Mouse (Mus musculus) hindbrain, embryonic 16.5 days (tissue): ENCODE measurements around the gene Tbx10. TPM values are rescaled to one million over a fixed set of nuclear protein-coding genes. Genes with fewer than 3 reads are reported as not detected.
"Not testable (repeated sequence)": the region's sequence is repeated elsewhere in the genome, so short reads cannot be mapped to it uniquely, and the experiment has no call there.

Experiments
- ATAC-seq: fragments of 200-750 bp; cut with Nextera tagmentation; 2 replicates; pipeline ENCODE4 v1.8.0; 2017; ENCODE audit warnings: moderate TSS enrichment, moderate library complexity
- H3K27ac ChIP-seq: fragments of 300-500 bp; sonication (generic); 2 replicates; pipeline ENCODE4 v1.5.1; 2014; ENCODE audit warnings: low read depth, mild to moderate bottlenecking, control low read depth, low read length, moderate library complexity
- H3K27me3 ChIP-seq: fragments of 300-500 bp; sonication (generic); replicated peaks from 2 replicates; pipeline ENCODE4 v1.6.1; 2014; ENCODE audit warnings: low read length; ENCODE audit not compliant: control insufficient read depth, insufficient read depth
- H3K36me3 ChIP-seq: fragments of 300-500 bp; sonication (generic); 2 replicates; pipeline ENCODE4 v1.6.1; 2014; ENCODE audit warnings: mild to moderate bottlenecking, low read length, moderate library complexity, mixed read lengths; ENCODE audit not compliant: control insufficient read depth, insufficient read depth
- H3K4me1 ChIP-seq: fragments of 300-500 bp; sonication (generic); 2 replicates; pipeline ENCODE4 v1.6.1; 2014; ENCODE audit warnings: low read depth, low read length; ENCODE audit not compliant: control insufficient read depth, insufficient read depth
- H3K4me2 ChIP-seq: fragments of 300-500 bp; sonication (generic); 2 replicates; pipeline ENCODE4 v1.6.1; 2014; ENCODE audit warnings: mild to moderate bottlenecking, low read length, control low read depth, moderate library complexity
- H3K4me3 ChIP-seq: fragments of 300-500 bp; sonication (generic); 2 replicates; pipeline ENCODE4 v1.5.1; 2014; ENCODE audit warnings: mild to moderate bottlenecking, low read length, control low read depth, moderate library complexity
- H3K9ac ChIP-seq: fragments of 300-500 bp; sonication (generic); 2 replicates; pipeline ENCODE4 v1.6.1; 2014; ENCODE audit warnings: low read depth, mild to moderate bottlenecking, control low read depth, low read length, moderate library complexity
- H3K9me3 ChIP-seq: fragments of 300-500 bp; sonication (generic); 2 replicates; pipeline ENCODE4 v1.6.1; 2014; ENCODE audit warnings: mild to moderate bottlenecking, low read length, moderate library complexity; ENCODE audit not compliant: control insufficient read depth
- WGBS: fragments of 180-500 bp; shearing (Covaris S2); extraction: QIAGEN DNeasy Blood & Tissue Kit; methylation state at CpG from one replicate; pipeline ENCODE4 v1.1.7; 2014; 5-methylcytosine and 5-hydroxymethylcytosine counted together
- polyA plus RNA-seq: library from polyadenylated mRNA; unstranded; fragments of >200 nt; fragmentation: Nextera tagmentation; extraction: Ambion mirVana; gene quantifications from 2 replicates; pipeline ENCODE4 v1.2.1, GENCODE M21; 2015

Tbx10 gene
- polyA plus RNA-seq, 1 experiment from 2014 or later: 0.89 TPM

DNA sequence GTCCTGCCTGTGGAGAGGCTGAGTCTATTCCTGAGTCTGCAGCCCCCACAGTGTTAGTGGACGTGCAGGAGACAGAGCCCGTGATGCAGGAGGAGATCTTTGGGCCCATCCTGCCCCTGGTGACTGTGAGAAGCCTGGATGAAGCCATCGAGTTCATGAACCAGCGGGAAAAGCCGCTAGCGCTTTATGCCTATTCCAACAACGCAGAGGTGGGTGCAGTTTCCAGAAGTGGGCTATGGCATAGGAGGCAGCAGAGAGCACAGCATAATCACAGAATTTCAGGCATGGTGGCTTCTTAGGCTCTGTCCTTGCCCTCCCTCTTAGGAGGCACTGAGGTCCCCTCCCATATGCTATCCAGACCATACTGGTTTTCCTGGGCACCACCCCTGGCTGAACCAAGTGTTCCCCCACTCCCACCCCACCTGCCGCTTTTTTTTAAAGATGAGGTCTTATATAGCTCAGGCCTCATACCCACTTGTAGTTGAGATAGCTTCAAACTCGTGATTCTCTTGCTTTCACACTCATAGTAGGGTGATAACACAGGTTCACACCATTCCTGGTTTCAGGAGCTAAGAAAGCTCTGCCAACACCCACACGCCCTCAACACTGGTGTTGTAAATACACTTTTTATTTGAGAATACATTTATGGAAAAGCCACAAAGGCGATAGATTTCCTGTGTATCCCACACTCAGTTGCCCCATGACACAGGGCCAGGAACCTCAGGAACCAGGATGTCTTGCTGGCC, 26.0 kb upstream of the Tbx10 start:
- no peaks in the 10 kb centered on the region for H3K4me1 ChIP-seq
- no peak overlapping the region for H3K4me2 ChIP-seq
- no peak for ATAC-seq
- H3K9ac ChIP-seq: no peak overlapping the region
- no peaks in the 10 kb centered on the region for H3K9me3 ChIP-seq
- no peak overlapping the region for H3K27ac ChIP-seq
- no peaks in the 10 kb centered on the region for H3K36me3 ChIP-seq
- 70% methylated on average over 11 of the region's 11 CpGs for WGBS
- no peak overlapping the region for H3K4me3 ChIP-seq
- no peaks in the 10 kb centered on the region for H3K27me3 ChIP-seq

DNA sequence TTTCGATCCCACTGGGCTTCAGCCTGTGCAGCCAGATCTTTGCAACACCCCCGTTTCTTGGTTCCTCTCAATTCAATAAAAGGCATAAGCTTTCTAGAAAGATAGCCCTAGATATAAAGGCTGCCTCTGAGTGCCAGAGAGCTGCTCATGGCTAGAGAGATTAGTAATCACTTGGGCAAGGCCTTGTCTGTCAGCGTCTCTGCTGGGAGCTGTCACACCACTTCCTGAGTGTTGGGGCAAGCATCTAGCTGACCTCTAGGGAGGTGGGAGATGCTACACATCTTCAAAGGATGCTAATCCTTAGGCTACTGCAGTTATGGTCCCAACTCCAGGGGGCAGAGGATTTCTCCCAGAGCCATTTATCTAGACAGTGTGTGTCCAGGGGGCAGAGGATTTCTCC, 25.3 kb upstream of the Tbx10 start:
- Histone ChIP-seq H3K9ac (no peak overlapping the region), H3K36me3 (no peaks in the 10 kb centered on the region), H3K27me3 (no peaks in the 10 kb centered on the region), H3K27ac (no peak overlapping the region), H3K4me2 (no peak overlapping the region), H3K4me3 (no peak overlapping the region), H3K4me1 (no peaks in the 10 kb centered on the region), H3K9me3 (no peaks in the 10 kb centered on the region)
- WGBS: 71% methylated on average over 3 of the region's 3 CpGs
- no peak for ATAC-seq

DNA sequence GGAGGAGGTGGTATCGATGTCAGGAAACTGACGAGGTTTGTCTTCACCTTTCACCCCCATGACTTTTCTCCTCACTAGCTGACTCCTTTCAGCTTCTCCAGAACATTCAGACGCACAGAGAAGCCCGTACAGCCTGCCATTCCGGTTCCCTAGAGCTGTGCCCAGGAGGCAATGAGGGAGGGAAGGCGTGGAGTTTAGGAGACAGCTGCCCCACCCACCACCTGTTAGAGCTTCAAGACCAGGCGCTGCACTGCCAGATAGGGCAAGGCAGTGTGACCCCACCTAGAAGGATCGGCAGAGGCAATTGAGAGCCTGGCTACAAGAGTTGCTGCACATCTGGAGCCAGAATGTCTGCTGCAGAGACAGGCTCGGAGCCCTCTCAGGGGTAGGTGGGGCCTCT, 20.3 kb upstream of the Tbx10 start, which contains the start of gene Aldh3b2:
Gene Aldh3b2 (plus strand): TSS at position 100 of the 400 bp plus-strand sequence.
- Histone ChIP-seq H3K9ac (no peak within 1 kb of the TSS), H3K4me3 (no peak within 1 kb of the TSS), H3K36me3 (no peaks in the 10 kb centered on the region), H3K27ac (no peak within 1 kb of the TSS), H3K4me2 (no peak within 1 kb of the TSS), H3K27me3 (no peaks in the 10 kb centered on the region), H3K9me3 (no peaks in the 10 kb centered on the region), H3K4me1 (no peaks in the 10 kb centered on the region)
- 54% methylated on average over 9 of the region's 9 CpGs for WGBS
- ATAC-seq: no peak

DNA sequence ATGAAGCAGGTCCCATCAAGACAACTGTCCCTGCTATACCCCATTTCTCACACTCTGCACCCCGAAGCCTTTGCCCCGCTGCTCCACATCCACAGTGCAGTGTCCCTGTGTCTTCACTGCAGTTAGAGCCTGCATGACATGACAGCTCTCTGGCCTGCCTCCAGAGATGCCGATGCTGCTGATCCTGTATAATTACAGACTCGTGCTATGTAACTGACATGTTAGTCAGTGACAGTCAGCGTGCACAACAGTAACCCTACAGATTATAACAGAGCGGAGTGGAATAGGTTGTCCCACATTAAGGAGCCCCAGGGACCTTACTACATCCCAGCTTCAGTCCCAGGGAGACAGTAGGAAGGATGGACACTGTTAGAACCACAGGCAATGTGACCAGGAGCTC, 17.9 kb upstream of the Tbx10 start:
- not testable (repeated sequence) for H3K9ac ChIP-seq, H3K4me1 ChIP-seq, H3K36me3 ChIP-seq, H3K27ac ChIP-seq, ATAC-seq, H3K9me3 ChIP-seq, H3K4me3 ChIP-seq, H3K27me3 ChIP-seq, H3K4me2 ChIP-seq
- 75% methylated on average over 6 of the region's 6 CpGs for WGBS

DNA sequence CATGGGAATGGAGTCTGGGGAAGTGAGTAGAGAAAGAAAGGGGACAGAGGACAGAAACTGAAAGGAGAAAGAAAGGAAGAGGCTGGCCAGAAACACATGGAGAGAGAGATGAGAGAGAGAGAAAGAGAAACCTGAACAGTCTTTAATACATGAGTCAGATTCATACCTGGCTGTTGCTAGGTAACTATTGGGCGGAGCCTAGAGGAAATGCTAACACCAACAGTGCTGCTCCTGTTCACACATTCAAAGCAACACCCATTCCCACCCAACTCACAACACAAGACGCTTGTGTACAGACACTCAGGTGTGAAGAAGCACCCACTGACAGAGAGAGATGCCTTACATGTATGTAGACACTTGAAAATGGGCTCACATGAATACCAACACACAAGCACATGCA, 16.7 kb upstream of the Tbx10 start:
- Histone ChIP-seq H3K36me3 (no peaks in the 10 kb centered on the region), H3K9me3 (no peaks in the 10 kb centered on the region), H3K4me1 (no peaks in the 10 kb centered on the region), H3K27me3 (no peaks in the 10 kb centered on the region), H3K4me3 (no peak overlapping the region), H3K27ac (no peak overlapping the region), H3K4me2 (no peak overlapping the region), H3K9ac (no peak overlapping the region)
- ATAC-seq: no peak
- 81% methylated on average over 2 of the region's 2 CpGs for WGBS

DNA sequence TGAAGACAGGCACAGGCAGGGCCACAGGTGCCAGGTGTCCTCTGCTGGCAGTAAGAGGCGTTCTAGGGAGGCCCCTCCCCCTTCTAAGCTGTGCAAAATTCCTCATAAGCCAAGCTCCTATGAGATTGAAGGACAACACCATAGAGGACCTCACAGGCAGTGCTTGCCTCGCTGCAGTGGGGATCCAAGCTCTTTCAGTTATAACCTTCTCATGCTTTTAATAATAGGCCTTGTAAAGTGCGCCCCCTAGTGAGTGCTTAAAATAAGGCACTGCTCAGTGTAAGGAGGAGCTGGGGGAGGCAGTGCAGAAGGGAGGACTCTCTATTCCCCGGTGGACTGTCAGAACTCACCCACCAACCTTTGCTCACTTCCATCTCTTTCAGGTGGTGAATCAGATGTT, 12.2 kb upstream of the Tbx10 start:
- WGBS: 12% methylated on average over 4 of the region's 4 CpGs
- peak; percentile 81 for ATAC-seq

DNA sequence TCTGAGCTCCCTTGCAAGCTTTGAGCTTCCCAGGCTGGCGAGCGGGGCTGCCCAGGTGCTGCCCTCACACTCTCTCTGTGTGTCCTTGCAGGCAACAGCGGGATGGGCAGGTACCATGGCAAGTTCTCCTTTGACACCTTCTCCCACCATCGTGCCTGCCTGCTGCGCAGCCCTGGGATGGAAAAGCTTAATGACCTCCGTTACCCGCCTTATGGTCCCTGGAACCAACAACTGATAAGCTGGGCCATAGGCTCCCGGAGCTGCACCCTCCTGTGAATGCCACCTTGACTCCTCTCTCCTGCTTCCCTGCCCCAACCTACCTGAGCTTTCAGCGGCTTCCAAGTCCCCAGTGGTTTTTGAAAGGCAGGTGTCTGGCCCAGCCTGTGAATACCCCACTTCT, 11.6 kb upstream of the Tbx10 start:
- Histone ChIP-seq H3K4me3 (no peak overlapping the region), H3K4me2 (no peak overlapping the region), H3K9ac (no peak overlapping the region), H3K4me1 (0 out of 2 replicates have a peak, but pooled peaks cover 3% of the 10 kb centered on the region), H3K9me3 (no peaks in the 10 kb centered on the region), H3K36me3 (no peaks in the 10 kb centered on the region), H3K27me3 (no peaks in the 10 kb centered on the region), H3K27ac (no peak overlapping the region)
- ATAC-seq: no peak
- 80% methylated on average over 9 of the region's 9 CpGs for WGBS

More for the DNA sequence above, 12.2 kb upstream of the Tbx10 start:
- Histone ChIP-seq H3K27ac (no peak overlapping the region), H3K36me3 (no peaks in the 10 kb centered on the region), H3K9ac (no peak overlapping the region), H3K9me3 (no peaks in the 10 kb centered on the region), H3K27me3 (no peaks in the 10 kb centered on the region), H3K4me3 (no peak overlapping the region), H3K4me2 (no peak overlapping the region), H3K4me1 (0 out of 2 replicates have a peak, but pooled peaks cover 3% of the 10 kb centered on the region)

DNA sequence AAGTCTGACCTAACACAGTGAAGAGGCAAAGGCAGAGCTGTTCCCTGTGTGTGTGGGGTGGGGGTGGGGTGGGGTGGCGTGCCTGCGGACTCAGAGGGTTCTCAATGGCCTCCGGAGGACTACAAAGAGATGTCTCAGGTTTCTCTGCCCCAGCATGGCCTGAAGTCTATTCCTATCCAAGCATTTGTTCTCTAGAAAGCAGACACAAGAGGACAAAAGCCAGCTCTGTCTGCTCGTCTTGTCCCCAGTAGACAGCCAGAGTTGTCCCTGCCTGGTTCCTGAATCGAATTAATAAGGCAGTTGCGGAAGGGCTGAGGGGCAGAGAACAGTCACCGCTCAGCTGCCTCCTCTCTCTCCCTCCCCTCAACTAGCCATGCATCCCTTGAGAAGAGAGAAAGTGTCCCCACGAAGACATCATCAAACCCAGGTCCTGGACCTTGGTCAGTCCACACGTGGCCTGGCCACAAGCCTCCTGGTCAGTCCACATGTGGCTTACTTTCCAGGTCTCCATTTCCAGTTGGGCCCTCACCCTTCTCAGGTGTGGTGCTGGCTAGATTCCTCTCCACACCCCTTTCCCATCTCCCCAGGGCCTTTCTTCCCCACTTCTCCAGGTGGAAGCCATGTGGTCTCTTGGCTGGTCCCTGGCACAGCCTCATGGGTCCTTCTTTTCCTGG, 8.9 kb upstream of the Tbx10 start:
- H3K9me3 ChIP-seq: no peaks in the 10 kb centered on the region
- H3K27ac ChIP-seq: no peak overlapping the region
- H3K4me3 ChIP-seq: no peak overlapping the region
- H3K4me2 ChIP-seq: no peak overlapping the region
- H3K4me1 ChIP-seq: peaks cover 3% of the 10 kb centered on the region; the same call in 1 of the 2 replicates
- no peak overlapping the region for H3K9ac ChIP-seq
- ATAC-seq: no peak
- no peaks in the 10 kb centered on the region for H3K27me3 ChIP-seq
- 23% methylated on average over 9 of the region's 9 CpGs for WGBS
- no peaks in the 10 kb centered on the region for H3K36me3 ChIP-seq

DNA sequence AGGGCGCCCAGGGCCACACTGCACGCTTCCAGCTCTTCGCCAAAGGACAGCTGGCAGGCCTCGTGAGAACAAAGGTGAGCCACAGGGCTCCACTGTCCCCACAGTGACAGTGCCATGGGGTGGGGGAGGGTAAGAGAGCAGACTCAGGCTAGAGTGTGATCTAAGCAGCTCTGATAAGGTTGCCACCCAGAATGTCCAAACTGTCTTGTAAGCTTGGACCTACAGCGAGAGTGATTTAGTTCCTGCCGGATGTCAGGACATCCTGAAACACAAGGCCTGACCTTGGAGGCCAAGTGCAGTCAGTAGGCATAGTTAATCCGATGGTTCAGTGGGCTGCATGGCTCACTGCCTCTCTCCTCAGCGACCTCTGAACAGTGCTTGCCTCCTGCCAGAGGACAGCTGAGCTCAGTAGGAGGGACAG, 7.3 kb upstream of the Tbx10 start:
- ATAC-seq: no peak
- Histone ChIP-seq H3K9ac (no peak overlapping the region), H3K27me3 (no peaks in the 10 kb centered on the region), H3K9me3 (no peaks in the 10 kb centered on the region), H3K4me3 (no peak overlapping the region), H3K36me3 (no peaks in the 10 kb centered on the region), H3K27ac (no peak overlapping the region), H3K4me2 (no peak overlapping the region), H3K4me1 (peaks cover 3% of the 10 kb centered on the region; the same call in 1 of the 2 replicates)
- 20% methylated on average over 8 of the region's 8 CpGs for WGBS
